In the genomic region with DNA sequence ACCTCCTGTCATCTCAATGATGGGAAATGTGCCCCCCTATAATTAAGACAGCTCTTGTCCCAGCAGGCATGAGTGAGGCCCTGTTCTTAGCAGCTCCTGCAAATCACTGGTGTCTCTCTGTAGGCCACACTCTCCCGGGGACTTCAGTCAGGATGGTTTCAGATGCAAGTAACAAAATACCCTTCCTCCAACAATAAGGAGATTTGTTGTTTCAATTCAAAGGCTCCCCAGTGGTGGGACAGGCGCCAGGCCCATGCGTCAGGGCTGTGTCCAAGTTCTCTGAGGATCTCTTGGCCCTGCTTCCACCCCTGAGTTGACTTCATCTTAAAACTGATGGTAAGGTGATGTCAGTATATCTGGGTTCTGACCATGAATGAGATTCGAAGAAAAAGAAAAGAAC, we compare ENCODE assay signal across 15 mouse cellular contexts.
"Had no signal": no experiment of that assay in that cellular context is flagged by ENCODE, and none has a peak within 500 bp of the region (broad histone marks: within the 10 kb centered on the region; RNA-seq: fewer than 3 reads in every experiment).

No protein-coding gene starts in this region.

- DNase-seq: retina, postnatal 1 day; right cerebral cortex, adult 18-20 months; right cerebral cortex, postnatal 14 days; right cerebral cortex, postnatal 25 days; right cerebral cortex, postnatal 4 days; spleen, adult 18-20 months; thymus, adult 18-20 months; thymus, adult 2 months; thymus, postnatal 14 days; thymus, postnatal 25 days; thymus, postnatal 36 days; thymus, postnatal 4 days had no signal

- H3K9ac ChIP-seq: neural tube, embryonic 15.5 days; stomach, embryonic 15.5 days had no signal

- H3K4me2 ChIP-seq: neural tube, embryonic 15.5 days; stomach, embryonic 15.5 days had no signal

- H3K27me3 ChIP-seq: neural tube, embryonic 15.5 days; stomach, embryonic 15.5 days had no signal

- H3K36me3 ChIP-seq: neural tube, embryonic 15.5 days; stomach, embryonic 15.5 days had no signal

- H3K9me3 ChIP-seq: neural tube, embryonic 15.5 days; stomach, embryonic 15.5 days had no signal

- H3K4me3 ChIP-seq: neural tube, embryonic 15.5 days; stomach, embryonic 15.5 days had no signal

- H3K27ac ChIP-seq: neural tube, embryonic 15.5 days; stomach, embryonic 15.5 days; stomach, postnatal 0 days had no signal

- H3K4me1 ChIP-seq: neural tube, embryonic 15.5 days; stomach, embryonic 15.5 days had no signal
